Mouse (Mus musculus): ENCODE measurements around the gene Lrba.

GRCm38 (mm10) chr3:86809199-86809598 is 584.7 kb downstream of the Lrba start:
- TF ChIP-seq POLR2A (IDR thresholded peaks at IDR 0.05; ENCODE audit: extremely low read depth, insufficient read depth, low read length), result no peak
- no peak for TF ChIP-seq CTCF (IDR thresholded peaks at IDR 0.05; ENCODE audit: extremely low read depth, insufficient read depth, low read length)
